Mouse (Mus musculus): Measurements from ENCODE around the gene Gm11444.

GRCm38 (mm10) chr11:85800380-85800779, 49.8 kb downstream of the Gm11444 start:
- TF ChIP-seq CTCF (conservative IDR thresholded peaks at IDR 0.05; ENCODE audit: low read length) (no peak), NANOG (IDR thresholded peaks at IDR 0.05; ENCODE audit: borderline replicate concordance, low read length) (no peak), POU5F1 (IDR thresholded peaks at IDR 0.05; ENCODE audit: borderline replicate concordance, low read length) (no peak)
